Mouse (Mus musculus): ENCODE measurements around the gene Fam240b. TPM values are rescaled to one million over a fixed set of nuclear protein-coding genes. Genes with fewer than 3 reads are reported as not detected.
"Not testable (repeated sequence)": the region's sequence is repeated elsewhere in the genome, so short reads cannot be mapped to it uniquely, and the experiment has no call there.

Gene Fam240b
- polyA plus RNA-seq, 1 experiment from 2014 or later: not detected

- Histone ChIP-seq H3K27me3 (ENCODE audit: control insufficient read depth, insufficient read depth, low read length) (no peaks in the 10 kb centered on the region), H3K36me3 (ENCODE audit: control insufficient read depth, insufficient read depth, low read length) (no peaks in the 10 kb centered on the region), H3K27ac (ENCODE audit: low read length) (no peak overlapping the region), H3K4me2 (replicated peaks; ENCODE audit: low read depth, low read length) (no peak overlapping the region), H3K4me3 (ENCODE audit: low read depth, low read length) (no peak overlapping the region), H3K9me3 (ENCODE audit: control insufficient read depth, low read depth, low read length) (no peaks in the 10 kb centered on the region), H3K4me1 (ENCODE audit: control insufficient read depth, insufficient read depth, low read length) (no peaks in the 10 kb centered on the region), H3K9ac (replicated peaks; ENCODE audit: low read depth, low read length) (no peak overlapping the region)
- WGBS: 75% methylated on average over 6 of the region's 6 CpGs
- no peak for ATAC-seq (ENCODE audit: insufficient number of reproducible peaks, insufficient read depth, low FRiP score, low read depth)
Measured at GRCm38 (mm10) chr13:64489886-64490285, 7.7 kb downstream of the Fam240b start.

- no peaks in the 10 kb centered on the region for H3K27me3 ChIP-seq (ENCODE audit: control insufficient read depth, insufficient read depth, low read length)
- no peaks in the 10 kb centered on the region for H3K36me3 ChIP-seq (ENCODE audit: control insufficient read depth, insufficient read depth, low read length)
- WGBS: 27% methylated on average over 3 of the region's 3 CpGs
- no peak overlapping the region for H3K9ac ChIP-seq (replicated peaks; ENCODE audit: low read depth, low read length)
- H3K9me3 ChIP-seq (ENCODE audit: control insufficient read depth, low read depth, low read length): no peaks in the 10 kb centered on the region
- H3K27ac ChIP-seq (ENCODE audit: low read length): no peak overlapping the region
- no peak overlapping the region for H3K4me2 ChIP-seq (replicated peaks; ENCODE audit: low read depth, low read length)
- no peak; the same call in 1 of the 2 replicates for ATAC-seq (ENCODE audit: insufficient number of reproducible peaks, insufficient read depth, low FRiP score, low read depth)
- no peak overlapping the region for H3K4me3 ChIP-seq (ENCODE audit: low read depth, low read length)
- H3K4me1 ChIP-seq (ENCODE audit: control insufficient read depth, insufficient read depth, low read length): no peaks in the 10 kb centered on the region
Measured at GRCm38 (mm10) chr13:64479960-64480359, 17.6 kb downstream of the Fam240b start.

DNA sequence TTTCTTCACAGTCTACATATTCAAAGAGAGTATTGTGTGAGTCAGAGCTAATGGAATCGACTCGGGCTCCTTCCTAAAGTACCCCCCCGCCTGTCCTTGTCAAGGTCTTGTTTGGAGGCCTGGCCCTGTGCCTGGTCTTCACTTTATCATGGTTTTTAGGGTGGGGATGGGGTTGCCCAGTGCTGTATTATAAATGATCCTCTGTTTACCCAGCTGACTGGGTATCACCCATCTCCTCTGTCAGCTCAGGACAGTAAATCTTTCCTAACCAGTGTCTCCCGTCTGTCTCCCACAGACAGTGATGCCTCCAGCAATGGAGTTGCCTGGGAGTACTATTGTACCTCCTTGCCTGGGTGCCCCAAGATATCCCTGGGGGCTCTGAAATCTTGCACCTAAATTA is 19.6 kb downstream of the Fam240b start:
- ATAC-seq (ENCODE audit: insufficient number of reproducible peaks, insufficient read depth, low FRiP score, low read depth): no peak
- 45% methylated on average over 4 of the region's 4 CpGs for WGBS

DNA sequence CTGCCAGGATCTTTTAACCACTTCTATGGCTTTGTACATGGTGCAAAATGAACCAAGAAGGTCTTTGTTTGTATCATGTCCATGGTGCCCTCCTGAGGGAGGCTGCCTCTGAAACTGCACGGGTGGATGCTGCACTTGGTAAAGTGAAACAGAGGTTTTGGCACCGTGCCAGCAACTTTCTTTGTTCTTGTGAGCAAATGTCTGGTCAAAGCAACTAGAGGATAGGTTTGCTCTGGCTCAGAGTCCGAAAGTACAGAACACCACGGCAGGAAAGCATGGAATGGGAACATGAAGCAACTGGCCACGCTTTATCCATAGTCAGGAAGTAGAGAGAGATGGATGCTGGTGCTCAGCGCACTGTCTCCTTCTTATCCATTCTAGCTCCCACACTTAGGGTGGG is 29.7 kb downstream of the Fam240b start:
- no peak for ATAC-seq (ENCODE audit: insufficient number of reproducible peaks, insufficient read depth, low FRiP score, low read depth)
- H3K4me2 ChIP-seq (replicated peaks; ENCODE audit: low read depth, low read length): no peak overlapping the region
- 58% methylated on average over 6 of the region's 6 CpGs for WGBS

More for the DNA sequence above, 19.6 kb downstream of the Fam240b start:
- no peak overlapping the region for H3K27ac ChIP-seq (ENCODE audit: low read length)
- no peak overlapping the region for H3K4me2 ChIP-seq (replicated peaks; ENCODE audit: low read depth, low read length)
- H3K9me3 ChIP-seq (ENCODE audit: control insufficient read depth, low read depth, low read length): no peaks in the 10 kb centered on the region
- H3K4me3 ChIP-seq (ENCODE audit: low read depth, low read length): no peak overlapping the region
- H3K27me3 ChIP-seq (ENCODE audit: control insufficient read depth, insufficient read depth, low read length): no peaks in the 10 kb centered on the region
- no peaks in the 10 kb centered on the region for H3K4me1 ChIP-seq (ENCODE audit: control insufficient read depth, insufficient read depth, low read length)
- no peaks in the 10 kb centered on the region for H3K36me3 ChIP-seq (ENCODE audit: control insufficient read depth, insufficient read depth, low read length)
- H3K9ac ChIP-seq (replicated peaks; ENCODE audit: low read depth, low read length): no peak overlapping the region

GRCm38 (mm10) chr13:64465166-64465565 is 32.4 kb downstream of the Fam240b start:
- 72% methylated on average over 9 of the region's 9 CpGs for WGBS
- H3K27me3 ChIP-seq (ENCODE audit: control insufficient read depth, insufficient read depth, low read length): no peaks in the 10 kb centered on the region
- peaks cover 5% of the 10 kb centered on the region; the same call in 1 of the 2 replicates for H3K9me3 ChIP-seq (ENCODE audit: control insufficient read depth, low read depth, low read length)
- H3K36me3 ChIP-seq (ENCODE audit: control insufficient read depth, insufficient read depth, low read length): no peaks in the 10 kb centered on the region
- no peak for ATAC-seq (ENCODE audit: insufficient number of reproducible peaks, insufficient read depth, low FRiP score, low read depth)
- no peak overlapping the region for H3K27ac ChIP-seq (ENCODE audit: low read length)
- no peak overlapping the region for H3K9ac ChIP-seq (replicated peaks; ENCODE audit: low read depth, low read length)
- no peaks in the 10 kb centered on the region for H3K4me1 ChIP-seq (ENCODE audit: control insufficient read depth, insufficient read depth, low read length)
- no peak overlapping the region for H3K4me3 ChIP-seq (ENCODE audit: low read depth, low read length)
- no peak overlapping the region for H3K4me2 ChIP-seq (replicated peaks; ENCODE audit: low read depth, low read length)

More for the DNA sequence above, 29.7 kb downstream of the Fam240b start:
- no peaks in the 10 kb centered on the region for H3K4me1 ChIP-seq (ENCODE audit: control insufficient read depth, insufficient read depth, low read length)
- no peaks in the 10 kb centered on the region for H3K27me3 ChIP-seq (ENCODE audit: control insufficient read depth, insufficient read depth, low read length)
- no peak overlapping the region for H3K27ac ChIP-seq (ENCODE audit: low read length)
- no peaks in the 10 kb centered on the region for H3K36me3 ChIP-seq (ENCODE audit: control insufficient read depth, insufficient read depth, low read length)
- H3K9ac ChIP-seq (replicated peaks; ENCODE audit: low read depth, low read length): no peak overlapping the region
- H3K9me3 ChIP-seq (ENCODE audit: control insufficient read depth, low read depth, low read length): no peaks in the 10 kb centered on the region
- no peak overlapping the region for H3K4me3 ChIP-seq (ENCODE audit: low read depth, low read length)

GRCm38 (mm10) chr13:64462581-64462980 is 35.0 kb downstream of the Fam240b start:
- Histone ChIP-seq H3K4me2 (replicated peaks; ENCODE audit: low read depth, low read length) (no peak overlapping the region), H3K36me3 (ENCODE audit: control insufficient read depth, insufficient read depth, low read length) (no peaks in the 10 kb centered on the region), H3K27me3 (ENCODE audit: control insufficient read depth, insufficient read depth, low read length) (no peaks in the 10 kb centered on the region), H3K4me3 (ENCODE audit: low read depth, low read length) (no peak overlapping the region), H3K9me3 (ENCODE audit: control insufficient read depth, low read depth, low read length) (peaks cover 5% of the 10 kb centered on the region; the same call in 1 of the 2 replicates), H3K4me1 (ENCODE audit: control insufficient read depth, insufficient read depth, low read length) (no peaks in the 10 kb centered on the region), H3K27ac (ENCODE audit: low read length) (no peak overlapping the region), H3K9ac (replicated peaks; ENCODE audit: low read depth, low read length) (no peak overlapping the region)
- 73% methylated on average over 2 of the region's 2 CpGs for WGBS
- no peak for ATAC-seq (ENCODE audit: insufficient number of reproducible peaks, insufficient read depth, low FRiP score, low read depth)

GRCm38 (mm10) chr13:64458181-64458580 is 39.4 kb downstream of the Fam240b start:
- no peaks in the 10 kb centered on the region for H3K36me3 ChIP-seq (ENCODE audit: control insufficient read depth, insufficient read depth, low read length)
- WGBS: 89% methylated on average over 14 of the region's 14 CpGs
- no peak overlapping the region for H3K9ac ChIP-seq (replicated peaks; ENCODE audit: low read depth, low read length)
- no peak overlapping the region for H3K4me2 ChIP-seq (replicated peaks; ENCODE audit: low read depth, low read length)
- H3K27me3 ChIP-seq (ENCODE audit: control insufficient read depth, insufficient read depth, low read length): no peaks in the 10 kb centered on the region
- H3K27ac ChIP-seq (ENCODE audit: low read length): no peak overlapping the region
- ATAC-seq (ENCODE audit: insufficient number of reproducible peaks, insufficient read depth, low FRiP score, low read depth): no peak
- H3K4me3 ChIP-seq (ENCODE audit: low read depth, low read length): no peak overlapping the region
- no peaks in the 10 kb centered on the region for H3K4me1 ChIP-seq (ENCODE audit: control insufficient read depth, insufficient read depth, low read length)
- H3K9me3 ChIP-seq (ENCODE audit: control insufficient read depth, low read depth, low read length): peaks cover 5% of the 10 kb centered on the region; the same call in 1 of the 2 replicates

- WGBS: 87% methylated on average over 19 of the region's 19 CpGs
- H3K4me1 ChIP-seq (ENCODE audit: control insufficient read depth, insufficient read depth, low read length); H3K27me3 ChIP-seq (ENCODE audit: control insufficient read depth, insufficient read depth, low read length); H3K9ac ChIP-seq (replicated peaks; ENCODE audit: low read depth, low read length); H3K9me3 ChIP-seq (ENCODE audit: control insufficient read depth, low read depth, low read length); H3K27ac ChIP-seq (ENCODE audit: low read length); H3K4me2 ChIP-seq (replicated peaks; ENCODE audit: low read depth, low read length); H3K36me3 ChIP-seq (ENCODE audit: control insufficient read depth, insufficient read depth, low read length); ATAC-seq (ENCODE audit: insufficient number of reproducible peaks, insufficient read depth, low FRiP score, low read depth); H3K4me3 ChIP-seq (ENCODE audit: low read depth, low read length): not testable (repeated sequence)
Measured at GRCm38 (mm10) chr13:64457225-64457978, 40.2 kb downstream of the Fam240b start.

Data from stomach, embryonic 14.5 days (tissue).